Mouse (Mus musculus): ENCODE results near the gene Ccdc152.
A peak's percentile ranks its signal among the peaks of the same experiment; 100 is the strongest.

Gene Ccdc152

DNA sequence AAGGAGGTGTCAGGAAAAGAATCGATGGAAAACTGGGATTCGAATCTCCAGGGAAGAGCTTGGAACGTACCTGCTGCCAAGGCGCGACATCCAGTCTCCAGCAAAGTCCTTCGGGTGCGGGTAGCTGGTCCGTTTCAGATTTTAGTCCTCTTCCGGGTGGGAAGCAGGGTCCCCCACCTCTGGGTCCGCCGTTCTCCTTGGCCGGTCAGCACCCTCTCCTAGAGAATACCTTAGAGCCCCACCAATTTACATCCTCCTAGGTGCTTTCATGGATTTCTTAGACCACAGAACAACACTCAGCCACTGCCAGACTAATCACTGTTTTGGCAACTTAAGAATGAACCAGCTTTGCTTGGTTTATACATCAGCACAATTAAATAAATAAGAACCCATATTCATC, at the start of gene Ccdc152:
Gene Ccdc152, minus strand, starts transcription at position 101 of the 400 bp plus-strand sequence.
- DNase-seq (ENCODE audit: low spot score), result no peak

DNA sequence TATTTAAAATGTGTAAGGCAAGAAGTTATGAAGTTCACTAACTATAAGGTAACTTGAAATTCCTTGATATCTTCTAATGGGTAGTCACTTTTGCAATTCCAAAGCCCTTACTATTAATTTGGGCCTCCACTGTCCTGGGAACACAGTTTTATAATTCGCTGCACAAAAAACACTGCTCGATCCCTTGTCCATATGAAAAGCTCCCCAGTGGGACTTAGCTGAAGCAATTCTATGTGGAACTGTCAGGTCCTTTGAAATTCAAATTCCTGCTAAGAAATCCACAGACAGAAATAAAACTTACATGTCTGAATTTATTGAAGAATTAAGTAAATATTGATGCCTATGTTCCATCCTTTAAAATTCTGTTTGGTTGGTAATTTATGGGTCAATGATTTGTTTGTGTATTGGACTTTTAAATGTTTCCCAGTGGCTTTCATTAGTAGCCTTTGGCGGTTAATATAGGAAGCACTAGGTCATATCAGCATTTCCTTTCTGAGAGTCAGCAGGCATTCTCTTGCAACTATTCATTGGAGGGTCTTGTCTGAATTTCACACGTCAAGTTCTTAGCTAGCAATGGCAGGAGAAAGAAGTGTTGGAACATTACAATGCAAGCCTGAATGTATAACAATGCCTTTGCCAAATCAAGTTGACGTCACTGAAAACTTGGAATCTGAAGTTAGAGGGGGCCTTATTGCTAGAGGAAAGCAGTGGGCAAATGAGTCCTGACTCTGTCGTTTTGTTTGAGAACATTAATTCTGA, 46.2 kb upstream of the Ccdc152 start:
- no peak for DNase-seq (ENCODE audit: low spot score)

DNA sequence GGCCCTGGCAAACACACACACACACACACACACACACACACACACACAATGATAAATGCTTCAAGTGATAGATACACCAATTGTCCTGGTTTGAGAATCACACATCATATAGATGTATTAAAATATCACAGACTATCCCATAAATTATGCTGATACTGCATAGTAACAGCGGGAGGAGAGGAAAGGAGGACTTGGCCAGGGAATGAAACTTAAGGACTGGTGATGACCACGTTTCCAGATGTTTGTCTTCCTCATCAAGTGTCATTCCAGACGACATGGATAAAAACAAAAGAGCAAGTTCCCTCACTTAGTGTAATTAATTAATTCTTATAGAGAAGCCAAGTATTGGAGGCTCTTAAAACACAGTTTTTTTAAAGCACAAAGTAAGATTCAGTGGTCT, 43.4 kb upstream of the Ccdc152 start:
- DNase-seq (ENCODE audit: low spot score), result no peak

DNA sequence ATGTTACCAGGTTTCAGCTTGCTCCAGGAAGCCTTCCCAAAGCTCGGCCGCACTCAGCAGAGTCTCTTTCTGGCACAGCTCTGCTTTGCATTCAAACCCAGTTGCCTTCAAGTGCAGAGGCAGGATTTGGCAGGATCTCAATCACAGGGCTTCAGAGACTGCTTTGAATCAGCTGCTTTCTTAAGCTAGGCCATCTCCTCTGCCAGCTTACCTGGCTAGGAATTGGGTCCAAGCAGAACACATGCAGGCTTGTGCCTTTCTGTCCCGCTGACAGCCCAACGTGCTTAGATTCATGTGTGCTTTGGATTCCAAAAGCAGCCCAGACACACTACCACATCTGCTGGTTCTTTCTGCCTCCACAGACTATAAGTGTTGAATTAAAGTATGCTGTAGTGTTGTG, 41.2 kb upstream of the Ccdc152 start:
- no peak for DNase-seq (ENCODE audit: low spot score)

DNA sequence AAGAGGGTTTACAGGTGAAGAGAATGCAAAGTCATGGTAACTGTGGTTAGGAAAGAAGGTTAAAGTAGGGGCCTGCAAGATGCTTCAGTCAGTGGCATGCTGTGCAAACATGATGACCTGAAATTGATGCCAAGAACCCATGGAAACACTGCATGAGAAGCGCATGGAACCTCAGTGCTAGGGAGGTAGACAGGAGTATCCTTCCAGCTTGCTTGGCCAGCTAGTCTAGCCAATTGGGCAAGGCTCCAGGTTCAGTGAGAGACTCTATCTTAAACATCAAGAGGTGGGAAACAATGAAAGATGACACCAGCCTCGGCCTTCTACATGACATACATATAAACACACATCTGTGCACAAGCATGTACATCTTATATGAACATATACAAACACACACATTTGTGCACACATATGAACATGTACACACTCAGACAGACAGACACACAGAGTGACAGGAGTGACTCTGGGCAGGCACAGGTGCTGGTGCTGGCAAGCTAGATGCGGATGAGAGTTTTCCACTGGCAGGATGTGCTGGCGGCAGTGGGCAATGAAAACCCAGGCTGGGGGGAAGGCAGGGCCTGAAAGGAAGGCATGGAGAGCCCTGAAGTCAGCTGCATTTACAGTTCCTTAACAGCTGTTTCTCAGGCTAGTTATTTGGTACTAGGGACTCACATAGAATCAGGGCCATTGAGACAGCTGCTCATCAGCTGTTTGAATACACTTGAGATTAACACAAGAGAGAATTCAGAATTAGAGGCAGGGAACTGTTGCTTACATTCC, 38.7 kb upstream of the Ccdc152 start:
- DNase-seq (ENCODE audit: low spot score), result no peak

DNA sequence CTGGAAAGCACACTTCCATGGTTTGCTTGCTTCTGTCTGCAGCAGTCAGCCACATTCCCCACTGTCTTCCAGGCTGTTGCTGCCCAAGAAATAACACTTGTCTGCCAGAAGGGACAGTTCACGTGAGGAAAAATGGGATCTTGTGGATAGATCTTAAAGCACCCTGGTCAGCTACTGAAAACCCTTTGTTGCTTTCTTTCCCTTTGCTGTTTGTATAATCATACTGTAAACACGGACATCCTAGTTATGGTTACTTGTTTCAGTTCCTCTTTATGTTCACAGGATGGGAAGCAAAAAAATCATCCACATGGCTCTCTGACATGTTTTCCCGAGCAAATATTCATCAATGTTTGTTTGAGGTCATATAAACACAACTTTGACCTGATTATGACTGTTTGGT, 36.5 kb upstream of the Ccdc152 start:
- DNase-seq (ENCODE audit: low spot score), result peak; percentile 55

DNA sequence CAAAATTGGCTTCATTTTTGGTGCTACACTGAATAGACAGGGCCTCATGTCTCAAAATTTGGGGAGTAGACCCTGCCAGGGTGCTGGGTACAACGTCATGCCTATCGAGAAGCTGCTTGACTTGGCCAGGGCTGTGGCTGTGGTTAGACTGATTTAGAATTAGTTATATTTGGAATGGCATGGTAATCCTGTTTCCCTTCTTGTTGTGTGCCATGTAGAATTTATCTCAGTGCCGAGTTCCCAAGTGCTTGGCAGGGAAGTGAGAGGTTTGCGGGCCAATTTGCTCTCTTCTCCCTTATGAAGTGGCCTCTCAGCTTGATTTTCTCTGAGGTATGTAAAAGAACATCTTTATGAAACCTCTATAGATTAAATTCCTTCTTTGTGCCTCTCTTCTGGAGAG, 29.2 kb upstream of the Ccdc152 start:
- no peak for DNase-seq (ENCODE audit: low spot score)

DNA sequence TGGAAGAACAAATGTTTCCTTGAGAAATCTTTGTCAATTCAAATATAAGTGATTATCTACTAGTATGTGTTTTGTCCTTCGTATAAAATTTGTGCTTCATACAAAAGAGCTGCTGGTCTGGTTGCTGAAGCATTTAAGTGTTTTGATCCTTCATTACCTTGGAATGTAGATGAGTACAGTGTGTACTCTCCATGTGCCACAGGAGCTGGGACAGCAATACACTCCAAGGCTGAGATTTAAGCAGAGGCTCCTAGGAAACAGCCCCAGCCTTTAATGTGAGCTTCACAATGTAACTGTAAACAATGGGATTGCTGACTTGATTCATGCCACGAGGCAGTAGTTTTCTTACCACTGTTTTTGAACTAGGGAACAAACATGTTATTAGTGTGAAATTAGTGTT, 28.5 kb upstream of the Ccdc152 start:
- DNase-seq (ENCODE audit: low spot score), result no peak

DNA sequence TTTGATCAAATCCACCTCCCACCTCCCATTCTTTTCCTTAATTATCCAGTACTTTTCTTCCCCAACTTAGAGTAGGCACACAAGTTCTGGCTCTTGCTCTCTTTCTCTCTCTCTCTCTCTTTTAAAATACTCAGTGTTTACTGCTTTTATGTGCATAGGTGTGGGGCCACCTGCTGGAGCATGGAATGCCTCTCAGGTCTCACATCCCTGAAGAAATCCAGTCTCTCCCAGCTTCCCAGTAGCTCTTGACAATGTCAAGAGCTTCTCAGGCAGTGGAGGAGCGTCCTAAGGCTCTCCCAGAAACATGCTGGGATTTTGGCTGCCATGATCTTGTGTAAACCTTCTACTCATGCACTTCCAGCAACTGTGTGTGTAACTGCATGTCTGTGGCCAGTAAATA, 27.0 kb upstream of the Ccdc152 start:
- peak; percentile 49 for DNase-seq (ENCODE audit: low spot score)

DNA sequence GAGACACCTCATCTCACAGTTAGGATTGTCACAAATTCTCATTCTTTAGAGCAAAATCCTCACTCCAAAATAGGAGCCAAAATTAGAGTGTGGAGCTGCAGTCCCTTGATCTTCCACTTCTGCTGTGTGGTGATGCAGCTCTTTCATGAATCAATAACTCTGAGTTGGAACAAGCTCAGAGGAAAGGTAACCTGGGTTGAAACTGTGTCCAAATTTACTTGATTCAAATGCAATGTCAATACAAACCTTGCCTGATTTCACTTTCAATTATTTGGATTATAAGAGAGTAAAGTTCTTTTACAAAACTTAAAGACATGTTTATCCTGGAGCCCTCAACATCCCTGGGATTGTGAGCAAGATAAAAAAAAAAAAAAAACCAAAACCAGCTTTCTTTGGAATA, 19.7 kb upstream of the Ccdc152 start:
- DNase-seq (ENCODE audit: low spot score), result no peak

DNA sequence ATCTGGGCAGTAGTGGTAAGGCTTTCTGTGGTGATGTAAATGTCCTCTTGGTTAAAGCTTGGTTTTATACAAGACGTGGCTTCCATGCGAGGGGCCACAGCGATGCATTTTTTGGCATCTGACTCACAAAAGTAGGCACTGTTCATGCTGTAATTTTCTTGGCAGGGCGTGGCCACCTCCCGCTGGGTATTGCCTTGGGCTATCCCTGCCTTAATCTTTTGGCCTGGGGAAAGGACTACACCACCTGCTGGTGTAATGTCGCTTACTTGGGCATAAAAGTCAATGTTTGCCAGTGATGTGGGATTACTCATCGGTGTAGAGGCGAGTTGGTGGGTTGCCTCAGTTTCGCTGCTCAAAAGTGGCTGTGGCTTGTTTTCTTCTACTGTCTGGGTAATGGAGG, 16.6 kb upstream of the Ccdc152 start:
- DNase-seq (ENCODE audit: low spot score), result no peak

DNA sequence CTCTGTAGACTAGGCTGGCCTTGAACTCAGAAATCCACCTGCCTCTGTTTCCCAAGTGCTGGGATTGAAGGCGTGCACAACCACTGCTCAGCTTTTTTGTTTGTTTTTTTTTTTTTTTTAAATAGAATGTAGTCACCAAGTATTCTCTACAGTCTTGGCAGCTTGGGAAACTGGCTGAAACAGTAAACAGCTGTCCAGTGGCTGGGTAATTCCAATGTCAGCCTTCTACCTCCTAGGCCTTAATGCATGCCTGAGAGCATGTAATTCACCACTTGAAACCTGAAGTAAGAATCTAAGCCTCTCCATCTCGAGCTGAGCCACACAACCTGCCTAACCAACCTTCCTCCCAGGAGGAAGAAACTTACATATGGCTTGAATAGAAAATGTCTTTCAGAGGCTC, 13.3 kb upstream of the Ccdc152 start:
- no peak for DNase-seq (ENCODE audit: low spot score)

DNA sequence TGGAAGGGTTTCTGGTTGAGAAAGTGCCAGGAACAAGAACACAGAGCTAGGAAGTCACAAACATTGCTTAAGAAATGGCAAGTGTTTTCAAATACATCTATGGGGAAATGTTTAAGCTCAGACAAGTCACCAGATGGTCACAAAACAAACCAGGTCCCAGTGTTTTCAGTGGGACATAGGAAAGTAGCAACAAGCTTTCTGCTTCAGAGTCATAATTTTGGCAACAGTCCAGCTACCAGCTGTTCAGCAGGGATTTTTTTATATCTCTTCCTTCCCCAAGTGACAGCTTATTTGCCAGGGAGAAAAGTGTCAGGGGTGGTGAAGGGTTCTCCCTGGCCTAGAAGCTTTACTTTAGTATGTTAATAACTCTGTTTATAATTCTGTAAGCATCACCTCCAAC, 9.6 kb upstream of the Ccdc152 start:
- peak; percentile 14 for DNase-seq (ENCODE audit: low spot score)

DNA sequence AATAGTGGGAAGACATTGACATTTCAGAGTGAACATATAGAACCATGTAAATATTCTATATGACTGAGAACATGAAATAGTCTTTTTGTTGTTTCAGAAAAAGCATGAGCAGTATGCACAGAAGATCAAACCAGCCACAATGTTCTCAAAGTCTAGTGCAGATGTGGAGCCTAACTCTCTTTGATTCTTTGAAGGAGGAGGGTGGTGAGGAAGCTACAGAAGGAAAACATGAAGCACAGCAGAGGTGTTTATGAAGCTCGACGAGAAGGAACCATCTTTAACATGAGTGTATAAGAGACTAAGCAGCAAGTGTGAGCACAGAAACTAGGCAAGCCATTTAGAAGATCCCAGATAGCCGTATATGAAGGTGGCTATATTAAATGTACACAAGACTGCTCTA, 6.5 kb upstream of the Ccdc152 start:
- no peak for DNase-seq (ENCODE audit: low spot score)

DNA sequence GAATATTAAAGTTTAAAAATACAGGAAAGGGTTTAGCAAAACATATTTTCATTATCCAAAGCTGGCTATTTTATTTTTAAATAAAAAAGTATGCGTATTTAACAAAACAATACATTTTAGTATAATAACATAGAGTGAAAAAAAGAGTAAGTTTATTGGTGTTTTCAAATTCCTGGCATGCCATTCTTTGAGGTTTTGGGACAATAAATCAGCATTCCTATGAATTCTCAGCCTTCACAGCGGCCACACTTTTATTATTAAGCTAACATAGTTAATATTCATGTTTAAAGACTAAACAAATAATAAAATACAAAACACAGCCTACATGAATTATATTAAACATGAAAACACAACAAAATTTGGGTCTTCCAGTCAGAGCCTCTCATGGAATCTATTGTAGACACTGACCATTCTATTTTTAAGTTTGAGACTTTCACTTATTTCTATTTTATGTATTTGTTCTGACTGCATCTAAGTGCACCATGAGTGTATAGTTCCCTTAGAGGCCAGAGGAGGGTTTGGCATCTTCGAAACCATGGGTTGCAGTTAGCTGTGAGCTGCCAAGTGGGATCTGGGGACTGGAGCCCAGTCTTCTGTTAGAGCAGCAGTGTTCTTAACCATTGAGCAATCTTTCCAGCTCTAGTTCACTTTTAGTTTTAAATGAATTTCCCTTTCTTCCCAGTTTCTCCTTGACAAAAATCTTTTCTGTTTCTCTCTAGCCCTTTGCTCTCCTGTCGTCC, 2.8 kb downstream of the Ccdc152 start:
- no peak for DNase-seq (ENCODE audit: low spot score)

DNA sequence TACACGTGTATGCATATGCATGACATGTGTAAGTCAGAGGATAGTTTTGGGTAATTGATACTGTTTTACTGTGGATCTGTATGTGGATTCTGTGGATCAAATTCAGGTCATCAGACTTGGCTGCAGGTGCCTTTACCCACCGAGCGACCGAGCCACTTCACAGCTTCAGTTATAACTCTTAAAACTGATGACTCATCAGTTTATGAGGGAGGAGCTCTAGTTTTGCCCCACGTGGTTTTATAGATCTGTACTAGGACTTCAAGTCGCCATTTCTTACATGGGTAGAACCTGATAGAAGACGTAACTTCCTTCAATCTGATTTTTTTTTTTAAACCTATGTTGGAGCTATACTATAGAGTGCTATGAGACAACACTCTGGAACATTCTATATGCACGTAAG, 5.7 kb downstream of the Ccdc152 start:
- no peak for DNase-seq (ENCODE audit: low spot score)

DNA sequence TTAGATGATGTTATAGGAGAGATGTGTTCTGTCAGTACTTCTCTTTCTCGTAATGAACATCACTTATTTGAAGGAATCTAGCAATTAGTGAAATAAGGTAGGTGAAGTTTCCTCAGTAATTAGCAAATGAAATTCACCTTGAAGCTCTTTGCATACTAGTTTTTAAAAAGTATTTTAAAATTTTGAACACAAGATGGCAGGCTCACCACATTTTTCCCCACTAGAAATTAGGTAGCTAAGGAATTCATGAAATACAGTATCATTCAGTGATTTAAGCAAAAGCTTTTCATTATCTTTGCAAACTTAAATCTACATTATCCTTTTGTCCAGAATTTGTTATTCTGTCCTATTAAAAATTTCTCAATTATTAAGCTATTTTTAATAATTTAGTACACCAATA, 7.3 kb downstream of the Ccdc152 start:
- no peak for DNase-seq (ENCODE audit: low spot score)

DNA sequence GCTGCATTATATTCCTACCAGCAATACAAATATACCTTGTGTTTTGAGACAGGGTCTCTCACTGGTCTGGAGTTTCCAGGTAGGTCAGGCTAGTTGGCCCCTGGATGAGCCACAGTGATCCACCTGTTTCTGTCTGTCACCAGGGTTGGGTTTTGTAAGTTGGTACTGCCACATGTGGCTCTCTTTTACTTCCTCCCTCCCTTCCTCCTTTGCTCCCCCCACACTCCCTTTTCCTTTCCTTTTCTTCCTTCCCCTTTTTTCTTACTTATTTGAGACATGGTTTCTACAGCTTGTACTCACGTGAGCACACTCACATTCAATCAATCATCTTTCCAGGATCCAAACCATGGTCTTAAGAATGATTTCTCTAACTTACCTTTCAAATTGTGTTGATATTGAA, 9.8 kb downstream of the Ccdc152 start:
- DNase-seq (ENCODE audit: low spot score), result no peak

DNA sequence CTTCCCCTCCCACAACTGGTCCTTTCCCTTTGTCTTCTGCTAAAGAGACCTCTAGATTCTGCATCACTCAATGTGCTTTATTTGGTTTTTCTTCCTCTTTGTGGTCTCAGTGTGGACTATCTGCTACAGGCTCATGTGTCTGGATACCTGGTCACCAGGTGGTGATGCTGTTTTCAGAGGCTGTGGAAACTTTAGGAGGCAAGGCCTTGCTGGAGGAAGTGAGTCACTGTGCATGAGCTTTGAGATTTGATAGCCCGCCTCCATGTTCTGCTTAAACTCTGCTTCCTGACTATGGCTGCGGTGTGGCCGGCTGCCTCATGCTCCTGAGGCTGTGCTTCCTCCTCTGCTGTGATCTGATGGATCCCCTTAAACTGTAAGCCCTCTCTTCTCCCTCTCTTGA, 12.9 kb downstream of the Ccdc152 start:
- DNase-seq (ENCODE audit: low spot score), result no peak

DNA sequence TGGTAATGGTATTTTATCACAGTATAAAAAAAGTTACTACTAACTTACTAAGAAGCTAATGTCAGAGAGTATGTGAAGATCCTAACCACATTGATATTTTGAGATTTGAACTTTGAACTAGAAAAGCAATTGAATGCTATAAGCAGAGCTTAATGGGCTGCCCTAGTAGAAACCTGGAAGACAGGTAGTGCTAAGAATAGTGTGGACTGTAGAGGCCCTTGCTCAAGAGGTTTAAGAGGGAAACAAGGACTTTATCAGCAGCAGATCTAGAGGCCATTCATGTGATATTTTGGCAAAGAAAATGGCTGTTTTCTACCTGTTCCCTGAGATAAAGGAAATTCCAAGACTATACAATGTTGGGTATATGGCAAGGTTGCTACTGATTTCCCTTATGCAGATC, 17.3 kb downstream of the Ccdc152 start:
- no peak for DNase-seq (ENCODE audit: low spot score)

DNA sequence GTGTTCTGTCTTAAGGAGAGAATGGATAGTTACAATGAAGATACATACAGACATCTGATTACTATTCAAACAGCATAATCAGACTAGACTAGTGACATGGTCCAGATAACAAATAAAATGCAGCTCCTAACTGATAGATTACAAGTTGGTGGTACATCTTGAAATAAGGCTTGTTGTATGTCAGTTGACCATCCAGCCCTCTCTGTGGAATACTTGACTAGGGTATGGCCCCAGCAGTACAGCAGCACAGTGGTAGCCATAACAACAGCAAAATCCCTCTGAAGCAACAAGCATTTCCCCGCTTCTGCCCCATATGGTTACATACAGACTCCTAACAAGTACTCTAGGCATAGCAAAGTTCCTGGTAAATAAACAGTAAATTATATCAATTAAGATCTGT, 21.6 kb downstream of the Ccdc152 start:
- DNase-seq (ENCODE audit: low spot score), result no peak

DNA sequence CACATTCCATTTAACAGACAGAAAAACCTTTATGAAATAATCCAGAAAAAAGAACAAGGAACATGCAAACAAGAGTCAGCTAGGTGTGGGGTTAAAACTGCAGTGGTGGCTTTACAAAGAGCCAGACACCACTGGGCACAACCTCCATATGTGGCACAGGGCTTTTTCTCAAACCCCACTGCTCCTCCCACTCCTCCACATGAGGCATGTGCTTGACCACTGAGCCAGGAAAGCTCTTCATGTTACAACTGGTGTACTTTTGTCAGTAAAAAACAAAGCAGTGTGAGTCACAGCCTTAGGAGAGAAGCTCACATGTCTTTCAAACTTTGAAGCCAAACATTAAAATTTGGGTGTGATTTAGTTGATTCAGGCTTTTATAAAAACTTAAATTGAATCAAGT, 22.1 kb downstream of the Ccdc152 start:
- peak; percentile 31 for DNase-seq (ENCODE audit: low spot score)

DNA sequence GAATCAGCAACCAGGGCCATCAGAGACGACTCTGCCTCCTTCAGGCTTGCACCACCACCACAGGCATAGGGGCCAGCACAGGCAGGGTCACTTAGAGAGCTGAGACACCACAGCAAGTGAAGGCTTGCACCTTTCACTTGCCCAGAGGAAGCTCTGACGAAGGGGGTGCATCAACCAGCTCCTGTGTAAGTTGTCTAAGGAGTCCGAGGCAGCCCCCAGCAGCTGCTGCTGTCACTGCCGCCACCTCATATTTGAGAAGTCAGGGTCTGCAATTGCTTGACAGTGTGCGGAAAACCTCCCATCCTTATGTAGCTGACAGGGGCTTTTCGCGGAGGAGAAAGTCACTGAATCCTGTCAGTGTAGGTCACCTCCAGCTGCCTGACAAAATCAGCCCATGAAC, 24.1 kb downstream of the Ccdc152 start:
- no peak for DNase-seq (ENCODE audit: low spot score)
